Mouse (Mus musculus) intestine, postnatal 0 days (tissue): ENCODE data around the gene Cd160. TPM values are rescaled to one million over a fixed set of nuclear protein-coding genes. Genes with fewer than 3 reads are reported as not detected.
A peak's percentile ranks its signal among the peaks of the same experiment; 100 is the strongest.

Experiments used
- ATAC-seq: fragments of 200-750 bp; cut with Nextera tagmentation; 2 replicates; pipeline ENCODE4 v1.8.0; 2017; ENCODE audit warnings: mild to moderate bottlenecking, moderate TSS enrichment, moderate library complexity
- H3K27ac ChIP-seq: fragments of 300-500 bp; sonication (generic); 2 replicates; pipeline ENCODE4 v1.5.1; 2014; ENCODE audit warnings: mild to moderate bottlenecking, low read depth, low read length, moderate library complexity
- H3K27me3 ChIP-seq: fragments of 300-500 bp; sonication (generic); replicated peaks from 2 replicates; pipeline ENCODE4 v1.6.1; 2014; ENCODE audit warnings: low read length, mixed read lengths; ENCODE audit not compliant: control insufficient read depth, insufficient read depth
- H3K36me3 ChIP-seq: fragments of 300-500 bp; sonication (generic); 2 replicates; pipeline ENCODE4 v1.6.1; 2014; ENCODE audit warnings: mild to moderate bottlenecking, moderate library complexity; ENCODE audit not compliant: control insufficient read depth, insufficient read depth
- H3K4me1 ChIP-seq: fragments of 300-500 bp; sonication (generic); replicated peaks from 2 replicates; pipeline ENCODE4 v1.6.1; 2014; ENCODE audit warnings: antibody characterized with exemption, low read length, mixed read lengths; ENCODE audit not compliant: control insufficient read depth, insufficient read depth
- H3K4me2 ChIP-seq: fragments of 300-500 bp; sonication (generic); replicated peaks from 2 replicates; pipeline ENCODE4 v1.6.1; 2014; ENCODE audit warnings: low read depth, mild to moderate bottlenecking, moderate library complexity
- H3K4me3 ChIP-seq: fragments of 300-500 bp; sonication (generic); 2 replicates; pipeline ENCODE4 v1.5.1; 2014; ENCODE audit warnings: low read depth, low read length
- H3K9ac ChIP-seq: fragments of 300-500 bp; sonication (generic); 2 replicates; pipeline ENCODE4 v1.6.1; 2014; ENCODE audit warnings: mild to moderate bottlenecking, low read depth, low read length
- H3K9me3 ChIP-seq: fragments of 300-500 bp; sonication (generic); 2 replicates; pipeline ENCODE4 v1.6.1; 2016; ENCODE audit warnings: mixed run types; ENCODE audit not compliant: control insufficient read depth
- CTCF ChIP-seq: sonication (generic); IDR thresholded peaks from 2 replicates; pipeline ENCODE4 v1.5.1; 2016; ENCODE audit warnings: low read depth, mild to moderate bottlenecking, control low read depth, antibody characterized with exemption, moderate library complexity
- WGBS: fragments of 180-500 bp; shearing (Covaris S2); extraction: QIAGEN DNeasy Blood & Tissue Kit; methylation state at CpG from one replicate; pipeline ENCODE4 v1.1.7; 2014; 5-methylcytosine and 5-hydroxymethylcytosine counted together
- polyA plus RNA-seq: library from polyadenylated mRNA; unstranded; fragments of >200 nt; fragmentation: Nextera tagmentation; extraction: Ambion mirVana; gene quantifications from 2 replicates; pipeline ENCODE4 v1.2.1, GENCODE M21; 2015

The Cd160 gene
- polyA plus RNA-seq, 1 experiment from 2014 or later = 0.66 TPM

DNA sequence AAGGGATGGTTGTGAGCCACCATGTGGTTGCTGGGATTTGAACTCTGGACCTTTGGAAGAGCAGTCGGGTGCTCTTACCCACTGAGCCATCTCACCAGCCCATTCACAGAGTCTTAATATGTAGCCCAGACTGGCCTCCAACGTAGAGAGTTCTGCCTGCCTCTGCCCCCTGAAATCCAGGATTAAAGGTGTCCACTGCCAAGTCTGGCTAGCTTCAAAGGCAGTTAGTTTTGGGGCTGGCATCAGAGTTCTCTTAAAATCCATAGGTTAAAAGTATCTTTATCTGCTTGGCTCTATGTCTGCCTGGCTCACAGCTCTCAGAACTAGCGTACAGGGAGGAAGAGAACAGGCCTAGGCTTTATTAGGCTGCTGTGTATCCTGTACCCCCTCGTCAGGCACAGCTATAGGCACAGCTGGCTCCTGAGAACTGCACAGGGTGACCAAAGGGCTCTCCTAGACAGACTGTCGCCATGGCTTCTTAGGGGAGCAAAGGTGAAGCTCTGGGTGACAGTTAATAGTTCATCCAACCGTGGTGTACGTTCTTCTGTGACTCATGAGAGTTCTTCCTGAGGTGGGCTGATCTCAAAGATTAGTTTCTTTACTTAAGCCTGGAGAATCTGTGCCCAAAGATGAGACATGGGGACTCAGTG lies 10.0 kb upstream of the Cd160 start:
- no peak overlapping the region for H3K4me3 ChIP-seq
- H3K27me3 ChIP-seq = no peaks in the 10 kb centered on the region
- no peaks in the 10 kb centered on the region for H3K9me3 ChIP-seq
- no peak overlapping the region for H3K9ac ChIP-seq
- 45% methylated on average over 7 of the region's 7 CpGs for WGBS
- no peaks in the 10 kb centered on the region for H3K36me3 ChIP-seq
- ATAC-seq = peak; percentile 90
- no peak for TF ChIP-seq CTCF
- 0 out of 2 replicates have a peak overlapping the region, but pooled peaks have one; percentile 41 for H3K27ac ChIP-seq
- no peak overlapping the region for H3K4me2 ChIP-seq
- no peaks in the 10 kb centered on the region for H3K4me1 ChIP-seq

- Histone ChIP-seq H3K27ac (no peak overlapping the region), H3K4me3 (no peak overlapping the region), H3K27me3 (no peaks in the 10 kb centered on the region), H3K9ac (no peak overlapping the region), H3K36me3 (no peaks in the 10 kb centered on the region), H3K9me3 (no peaks in the 10 kb centered on the region), H3K4me2 (no peak overlapping the region), H3K4me1 (no peaks in the 10 kb centered on the region)
- no peak for TF ChIP-seq CTCF
- ATAC-seq = no peak
- 16% methylated on average over 2 of the region's 2 CpGs for WGBS
Measured at GRCm38 (mm10) chr3:96836414-96836813, 7.3 kb upstream of the Cd160 start.

GRCm38 (mm10) chr3:96834587-96835348 lies 5.6 kb upstream of the Cd160 start:
- Histone ChIP-seq H3K4me2 (no peak overlapping the region), H3K27ac (no peak overlapping the region), H3K9me3 (no peaks in the 10 kb centered on the region), H3K9ac (no peak overlapping the region), H3K27me3 (no peaks in the 10 kb centered on the region), H3K36me3 (no peaks in the 10 kb centered on the region), H3K4me3 (no peak overlapping the region), H3K4me1 (0 out of 2 replicates have a peak, but pooled peaks cover under 1% of the 10 kb centered on the region)
- no peak for TF ChIP-seq CTCF
- ATAC-seq = no peak
- WGBS = 62% methylated on average over 7 of the region's 7 CpGs

DNA sequence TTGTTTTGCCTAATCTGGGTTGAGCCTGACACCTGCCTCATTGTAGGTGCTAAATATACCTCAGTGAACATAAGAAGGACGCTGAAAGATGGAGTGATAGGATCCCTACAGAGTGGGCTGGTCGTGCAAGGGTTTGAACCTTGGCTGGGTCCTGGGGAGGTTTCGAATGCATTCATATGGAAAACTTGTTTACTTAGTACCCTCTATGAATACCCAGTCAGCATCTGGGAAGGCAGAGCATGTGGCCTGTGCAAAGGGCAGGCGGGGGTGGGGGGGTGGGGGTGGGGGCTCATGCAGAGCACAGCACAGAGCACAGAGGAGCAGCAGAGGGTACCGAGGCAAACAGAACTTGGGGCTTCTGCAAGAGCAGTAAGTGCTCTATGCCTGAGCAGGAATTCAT lies 3.8 kb upstream of the Cd160 start:
- Histone ChIP-seq H3K9me3 (no peaks in the 10 kb centered on the region), H3K27me3 (no peaks in the 10 kb centered on the region), H3K4me3 (no peak overlapping the region), H3K4me1 (0 out of 2 replicates have a peak, but pooled peaks cover 4% of the 10 kb centered on the region), H3K36me3 (no peaks in the 10 kb centered on the region), H3K9ac (no peak overlapping the region), H3K27ac (no peak overlapping the region), H3K4me2 (0 out of 2 replicates have a peak overlapping the region, but pooled peaks have one; percentile 37)
- no peak for TF ChIP-seq CTCF
- ATAC-seq = no peak
- WGBS = 61% methylated on average over 5 of the region's 5 CpGs

- ATAC-seq = peak; percentile 62
- Histone ChIP-seq H3K4me2 (peak overlapping the region; percentile 47), H3K4me3 (peak overlapping the region; percentile 30), H3K36me3 (no peaks in the 10 kb centered on the region), H3K27me3 (no peaks in the 10 kb centered on the region), H3K27ac (peak overlapping the region; percentile 73), H3K4me1 (0 out of 2 replicates have a peak, but pooled peaks cover 4% of the 10 kb centered on the region), H3K9me3 (no peaks in the 10 kb centered on the region), H3K9ac (peak overlapping the region; percentile 23; the same call in 1 of the 2 replicates)
- TF ChIP-seq CTCF = no peak
- WGBS = 43% methylated on average over 10 of the region's 10 CpGs
Measured at GRCm38 (mm10) chr3:96829856-96830255, 705 bp upstream of the Cd160 start.

GRCm38 (mm10) chr3:96828308-96828864 lies 765 bp downstream of the Cd160 start:
- Histone ChIP-seq H3K9ac (no peak overlapping the region), H3K27ac (peak overlapping the region; percentile 50; the same call in 1 of the 2 replicates), H3K36me3 (no peaks in the 10 kb centered on the region), H3K4me3 (peak overlapping the region; percentile 14), H3K9me3 (no peaks in the 10 kb centered on the region), H3K4me2 (peak overlapping the region; percentile 53), H3K4me1 (0 out of 2 replicates have a peak, but pooled peaks cover 7% of the 10 kb centered on the region), H3K27me3 (no peaks in the 10 kb centered on the region)
- 17% methylated on average over 15 of the region's 15 CpGs for WGBS
- no peak for ATAC-seq
- no peak for TF ChIP-seq CTCF
